Mouse (Mus musculus): ENCODE results near the gene Thoc6.

DNA sequence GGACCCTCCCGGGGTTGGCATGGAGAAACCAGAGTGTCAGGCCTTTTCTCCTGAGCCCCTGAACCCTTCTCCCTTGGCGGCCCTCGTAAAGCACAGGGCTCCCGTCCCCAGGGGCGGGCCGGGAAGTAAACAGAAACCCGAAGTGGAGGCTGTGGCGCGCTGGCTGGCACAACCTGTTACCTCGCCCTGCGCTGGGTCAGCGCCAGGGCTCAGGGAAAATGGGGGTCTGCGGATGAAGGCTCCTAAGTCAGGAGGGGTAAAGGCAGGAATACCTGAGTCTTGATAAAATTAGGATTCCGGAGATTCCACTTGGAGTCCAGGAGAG lies 12.8 kb downstream of the Thoc6 start:
- no peak for TF ChIP-seq CTCF (IDR thresholded peaks at IDR 0.05; ENCODE audit: low read depth)
- TF ChIP-seq EP300 (IDR thresholded peaks at IDR 0.05; ENCODE audit: low read depth): no peak

All from heart, postnatal 0 days (tissue).